Mouse (Mus musculus) embryonic facial prominence, embryonic 10.5 days (tissue): ENCODE measurements around the gene Mfsd4b4. TPM values are rescaled to one million over a fixed set of nuclear protein-coding genes. Genes with fewer than 3 reads are reported as not detected.

Experiments
- DNase-seq: peaks from one replicate; pipeline ENCODE4 v3.0.0-alpha.2; 2017; ENCODE audit warnings: low spot score
- H3K27ac ChIP-seq: fragments of 300-500 bp; sonication (generic); replicated peaks from 2 replicates; pipeline ENCODE4 v1.5.1; 2016; ENCODE audit warnings: mild to moderate bottlenecking
- H3K27me3 ChIP-seq: fragments of 300-500 bp; sonication (generic); replicated peaks from 2 replicates; pipeline ENCODE4 v1.6.1; 2016; ENCODE audit warnings: low read depth, mild to moderate bottlenecking; ENCODE audit not compliant: poor library complexity, severe bottlenecking
- H3K36me3 ChIP-seq: fragments of 300-500 bp; sonication (generic); replicated peaks from 2 replicates; pipeline ENCODE4 v1.6.1; 2016; ENCODE audit warnings: mild to moderate bottlenecking, moderate library complexity
- H3K4me1 ChIP-seq: fragments of 300-500 bp; sonication (generic); 2 replicates; pipeline ENCODE4 v1.6.1; 2016
- H3K4me3 ChIP-seq: fragments of 300-500 bp; sonication (generic); 2 replicates; pipeline ENCODE4 v1.5.1; 2016; ENCODE audit warnings: mild to moderate bottlenecking, moderate library complexity
- H3K9me3 ChIP-seq: fragments of 300-500 bp; sonication (generic); 2 replicates; pipeline ENCODE4 v1.6.1; 2016; ENCODE audit warnings: mild to moderate bottlenecking
- WGBS: fragments of 180-500 bp; shearing (Covaris S2); methylation state at CpG from one replicate; pipeline ENCODE4 v1.1.7; 2016; 5-methylcytosine and 5-hydroxymethylcytosine counted together
- polyA plus RNA-seq: library from polyadenylated mRNA; unstranded; fragments of >200 nt; fragmentation: Nextera tagmentation; extraction: Ambion mirVana; gene quantifications from 2 replicates; pipeline ENCODE4 v1.2.1, GENCODE M21; 2016

Mfsd4b4 gene
- polyA plus RNA-seq, 1 experiment from 2014 or later, result 5.6 TPM

DNA sequence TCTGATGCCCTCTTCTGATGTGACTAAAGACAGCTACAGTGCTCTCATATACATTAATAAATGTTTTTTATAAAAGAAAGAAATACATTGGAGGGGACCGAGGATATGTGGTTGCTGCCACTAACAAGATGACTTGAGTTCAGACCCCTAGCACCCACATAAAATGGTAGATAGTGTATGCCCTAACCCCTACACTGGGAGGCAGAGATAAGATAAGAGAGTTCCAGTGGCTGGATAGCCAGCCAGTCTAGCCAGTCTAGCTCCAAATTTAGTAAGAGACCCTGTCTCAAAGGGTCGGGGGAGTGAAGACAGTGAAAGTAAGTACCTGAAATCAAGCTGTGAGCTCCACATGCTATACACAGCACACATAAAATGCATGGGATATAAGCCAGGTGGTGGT is 33.5 kb downstream of the Mfsd4b4 start:
- 89% methylated on average over 2 of the region's 2 CpGs for WGBS
- Histone ChIP-seq H3K36me3 (peaks cover 79% of the 10 kb centered on the region), H3K27me3 (no peaks in the 10 kb centered on the region), H3K27ac (no peak overlapping the region), H3K9me3 (no peaks in the 10 kb centered on the region), H3K4me1 (no peaks in the 10 kb centered on the region), H3K4me3 (no peak overlapping the region)
- no peak for DNase-seq

DNA sequence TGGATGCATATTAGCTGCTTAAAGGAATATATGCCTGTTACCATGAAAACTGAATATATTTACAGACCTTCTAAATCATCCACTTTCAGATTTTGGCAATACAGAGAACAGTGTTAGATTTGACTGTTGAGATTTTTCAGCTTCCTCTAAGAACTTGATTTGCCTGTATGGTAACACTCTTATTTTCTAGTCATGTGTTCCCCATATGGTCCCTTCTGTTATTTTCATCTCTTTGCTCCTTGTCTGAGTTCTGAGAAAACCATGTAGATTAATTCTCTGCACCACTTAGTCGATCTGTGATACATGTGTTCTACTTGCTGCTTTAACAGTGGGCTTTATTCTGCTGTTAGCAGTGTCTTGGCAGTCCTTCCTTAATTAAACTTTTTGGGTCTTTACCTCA is 56.4 kb downstream of the Mfsd4b4 start:
- Histone ChIP-seq H3K4me1 (no peaks in the 10 kb centered on the region), H3K4me3 (no peak overlapping the region), H3K36me3 (peaks cover 85% of the 10 kb centered on the region), H3K27ac (no peak overlapping the region), H3K9me3 (no peaks in the 10 kb centered on the region), H3K27me3 (no peaks in the 10 kb centered on the region)
- DNase-seq, result no peak
- WGBS, result 90% methylated on average over 1 of the region's 1 CpGs

Other genes starting within 250 kb of the Mfsd4b4 start
- gene Rev3l, start 167.1 kb downstream of the Mfsd4b4 start, polyA plus RNA-seq, result 12.8 and 14.2 TPM in 2 replicates
- not detected in 2 replicates for gene Mfsd4b2, start 27.7 kb upstream of the Mfsd4b4 start, polyA plus RNA-seq
- gene Mfsd4b3, start 60.9 kb upstream of the Mfsd4b4 start, polyA plus RNA-seq, result not detected in 2 replicates
- not detected in 2 replicates for gene Mfsd4b5, start 87.4 kb upstream of the Mfsd4b4 start, polyA plus RNA-seq
- 0.05 and 0.22 TPM in 2 replicates for gene Mfsd4b1, start 126.0 kb upstream of the Mfsd4b4 start, polyA plus RNA-seq
- gene Slc16a10, start 243.0 kb upstream of the Mfsd4b4 start, polyA plus RNA-seq, result 6.0 and 7.8 TPM in 2 replicates